Mouse (Mus musculus): ENCODE measurements around the gene Gm382. TPM values are rescaled to one million over a fixed set of nuclear protein-coding genes. Genes with fewer than 3 reads are reported as not detected.

Gm382 gene
- total and polyA plus RNA-seq, 3 experiments, result not detected

Other genes with a start within 250 kb of the Gm382 start
- gene 4932411N23Rik, start 224.1 kb upstream of the Gm382 start, total RNA-seq (2012; rRNA removed), result not detected in 2 replicates
- gene 4932411N23Rik, start 224.1 kb upstream of the Gm382 start, polyA plus RNA-seq (2012; ENCODE audit: insufficient read depth in 1 of 2, insufficient read length in 2 of 2, low read depth in 1 of 2, low replicate concordance in 2 of 2, missing spikeins in 1 of 2), result not detected

Measured in MEL (cell line).